Mouse (Mus musculus): ENCODE measurements at regions not wholly inside any gene's neighbourhood (a gene's known extent, or its start where the extent isn't known, plus 50 kb on each side); places are given as distances from the start of the nearest gene placed in this dataset.

DNA sequence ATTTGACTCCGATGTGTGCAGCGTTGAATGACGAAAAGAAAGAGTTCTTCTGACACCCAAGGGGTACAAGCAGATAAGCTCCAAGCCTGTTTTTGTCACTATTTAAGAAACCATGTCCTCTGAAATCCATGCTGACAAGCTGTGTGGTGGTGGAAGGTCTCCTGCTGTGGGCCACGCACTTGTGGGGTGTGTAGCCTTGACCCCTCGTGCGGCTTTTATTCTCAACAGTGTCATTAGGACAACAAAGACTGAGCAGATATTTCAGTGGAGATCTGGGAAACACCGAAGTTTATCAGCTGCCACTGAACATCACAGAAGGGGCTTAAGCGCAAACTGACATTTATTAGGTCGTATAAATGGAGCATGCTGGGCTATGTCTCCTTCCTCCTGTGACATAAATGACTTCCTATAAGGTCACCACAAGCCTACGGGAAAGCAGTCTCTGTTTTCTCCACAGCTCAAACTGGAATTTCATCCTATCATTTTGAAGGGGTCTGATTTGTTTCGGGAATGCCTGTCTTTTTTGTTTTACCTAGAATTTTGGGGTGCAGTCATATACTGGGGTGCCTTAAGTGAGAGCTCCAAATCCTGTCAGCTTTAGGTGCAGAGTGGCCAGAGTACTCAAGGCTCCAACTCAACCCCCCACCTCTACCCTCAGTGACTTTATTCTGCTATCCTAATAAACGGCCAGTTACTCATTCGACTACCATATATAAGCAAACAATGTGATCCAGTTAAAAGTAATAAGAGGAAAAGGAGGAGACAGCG lies 262.9 kb upstream of the Gm5148 start:
- ATAC-seq (replicated peaks; ENCODE audit: poor library complexity, severe bottlenecking) = no peak

DNA sequence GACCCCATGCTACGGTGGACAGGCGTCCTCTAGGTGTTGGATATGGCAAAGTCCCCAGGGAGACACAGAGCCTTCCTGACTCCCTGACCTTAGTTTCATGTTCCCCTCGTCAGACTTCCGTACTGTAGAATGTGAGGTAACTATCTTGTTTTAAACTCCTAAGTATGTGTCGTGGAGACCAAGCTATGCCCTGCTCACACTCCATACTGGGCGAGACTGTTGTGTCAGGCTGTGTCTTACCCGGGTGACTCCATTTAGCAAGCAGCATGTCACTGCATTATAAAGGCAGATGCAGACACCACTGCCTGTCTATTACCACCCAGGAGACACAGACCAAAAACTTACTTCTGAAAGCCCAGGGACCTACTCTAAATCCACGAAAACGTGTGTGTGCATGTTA lies 260.4 kb upstream of the Gm5148 start:
- no peak for ATAC-seq (replicated peaks; ENCODE audit: poor library complexity, severe bottlenecking)

DNA sequence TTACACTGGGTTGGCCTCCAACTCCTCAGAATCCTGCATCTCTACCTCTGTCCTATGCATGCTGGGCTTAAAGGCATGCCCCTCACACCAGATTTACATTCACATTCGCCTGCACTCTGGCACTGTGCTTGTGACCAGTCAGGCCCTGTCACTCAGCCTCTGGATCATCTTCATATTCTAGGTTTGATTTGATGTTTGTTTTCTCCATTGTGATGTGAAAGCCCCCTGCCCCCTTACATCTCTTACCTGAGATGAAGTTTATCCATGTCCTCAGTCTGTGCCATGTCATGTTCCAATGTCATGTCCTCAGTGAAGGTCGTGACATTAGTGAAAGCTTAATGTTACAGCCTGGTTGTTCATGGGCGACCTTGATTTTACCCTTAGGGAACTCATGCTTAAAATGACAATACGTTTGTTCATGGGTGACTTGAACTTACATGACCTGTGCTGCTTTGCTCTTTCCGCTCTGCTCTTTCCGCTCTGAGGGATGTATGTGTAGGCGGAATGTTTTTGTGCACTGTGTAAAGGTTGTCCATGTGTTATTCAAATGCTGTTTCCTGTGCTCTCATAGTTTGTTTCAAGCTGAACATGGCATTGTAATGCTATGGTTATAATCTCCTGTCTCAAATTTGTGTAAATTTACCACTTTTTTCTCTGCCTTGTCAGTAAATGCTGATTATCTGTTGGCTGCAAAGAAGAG lies 257.3 kb upstream of the Gm5148 start:
- ATAC-seq (replicated peaks; ENCODE audit: poor library complexity, severe bottlenecking) = no peak

DNA sequence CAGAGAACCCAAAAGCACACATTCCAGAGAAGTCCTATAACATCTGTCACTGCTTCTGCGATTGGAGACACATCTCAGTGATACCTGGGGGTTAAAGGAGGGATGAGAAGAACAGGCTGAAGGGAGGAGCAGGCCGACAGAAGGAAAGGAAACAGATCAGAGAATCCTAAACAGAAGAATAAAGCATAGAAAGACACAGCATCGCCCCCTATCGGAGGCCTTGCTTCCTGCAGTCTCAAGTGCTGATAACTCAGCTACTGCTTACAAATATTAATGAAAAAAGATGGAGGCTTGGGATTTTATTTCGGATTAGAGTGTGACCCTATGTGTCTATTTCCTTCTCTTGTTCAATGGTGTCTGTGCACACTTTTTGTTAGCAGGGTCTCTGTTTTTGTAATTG lies 255.6 kb upstream of the Gm5148 start:
- no peak for ATAC-seq (replicated peaks; ENCODE audit: poor library complexity, severe bottlenecking)

DNA sequence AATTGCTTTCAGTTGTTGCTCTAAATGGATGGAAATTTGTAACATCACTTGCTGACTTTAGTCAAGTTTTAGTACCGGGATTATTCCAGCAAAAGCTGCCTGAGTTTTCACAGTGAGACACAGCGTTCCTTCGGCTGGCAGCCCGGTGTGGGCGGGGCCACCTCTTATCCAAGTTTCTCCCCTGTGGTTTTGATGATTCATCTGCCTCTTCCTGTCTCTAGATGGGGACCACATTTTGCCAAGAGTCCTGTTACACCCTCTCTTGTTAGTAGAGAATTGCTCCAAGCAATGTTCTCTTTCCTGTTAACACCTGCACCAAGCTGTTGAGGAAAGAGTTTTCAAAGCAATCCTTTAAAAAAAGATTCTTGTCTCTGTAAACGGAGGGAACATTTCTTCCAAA lies 254.2 kb upstream of the Gm5148 start:
- ATAC-seq (replicated peaks; ENCODE audit: poor library complexity, severe bottlenecking) = peak; percentile 87

DNA sequence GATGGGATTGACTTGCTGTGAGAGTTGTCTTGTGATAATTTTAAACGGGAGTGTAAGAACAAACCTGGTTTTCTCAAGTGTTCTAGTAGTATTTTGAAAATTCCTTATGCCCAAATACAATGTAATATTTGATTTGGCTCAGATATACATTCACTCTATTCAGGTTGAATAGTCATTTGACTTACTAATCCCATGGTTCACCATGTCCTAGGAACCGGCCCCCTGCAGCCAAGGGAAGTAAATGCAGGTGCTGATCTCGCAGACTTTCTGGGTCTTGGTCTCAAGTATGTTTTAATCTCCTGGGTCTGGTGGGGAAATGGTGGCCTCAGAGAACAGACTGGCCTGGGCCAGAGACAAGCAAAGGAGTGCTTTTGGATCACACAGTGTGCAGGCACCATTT lies 253.2 kb upstream of the Gm5148 start:
- no peak for ATAC-seq (replicated peaks; ENCODE audit: poor library complexity, severe bottlenecking)

DNA sequence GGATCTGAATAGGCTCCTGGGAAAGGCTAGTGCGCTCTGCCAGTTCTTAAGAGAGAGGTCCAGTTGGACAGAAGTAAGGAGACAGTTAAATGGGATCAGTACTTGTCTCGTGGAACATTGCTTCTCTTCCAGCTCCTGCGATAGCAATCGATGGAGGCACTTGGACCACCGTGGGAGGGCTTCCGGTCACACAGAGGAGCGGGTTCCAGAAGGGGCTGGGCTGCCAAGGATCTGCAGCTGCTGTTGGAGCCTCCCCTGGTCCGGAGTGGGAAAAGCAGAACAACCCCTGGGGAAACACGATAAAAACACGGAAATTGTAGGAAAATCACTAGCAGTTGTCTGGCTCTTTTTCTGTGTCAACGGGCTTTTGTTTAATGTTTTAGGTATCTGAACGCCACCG lies 252.3 kb upstream of the Gm5148 start:
- no peak for ATAC-seq (replicated peaks; ENCODE audit: poor library complexity, severe bottlenecking)

DNA sequence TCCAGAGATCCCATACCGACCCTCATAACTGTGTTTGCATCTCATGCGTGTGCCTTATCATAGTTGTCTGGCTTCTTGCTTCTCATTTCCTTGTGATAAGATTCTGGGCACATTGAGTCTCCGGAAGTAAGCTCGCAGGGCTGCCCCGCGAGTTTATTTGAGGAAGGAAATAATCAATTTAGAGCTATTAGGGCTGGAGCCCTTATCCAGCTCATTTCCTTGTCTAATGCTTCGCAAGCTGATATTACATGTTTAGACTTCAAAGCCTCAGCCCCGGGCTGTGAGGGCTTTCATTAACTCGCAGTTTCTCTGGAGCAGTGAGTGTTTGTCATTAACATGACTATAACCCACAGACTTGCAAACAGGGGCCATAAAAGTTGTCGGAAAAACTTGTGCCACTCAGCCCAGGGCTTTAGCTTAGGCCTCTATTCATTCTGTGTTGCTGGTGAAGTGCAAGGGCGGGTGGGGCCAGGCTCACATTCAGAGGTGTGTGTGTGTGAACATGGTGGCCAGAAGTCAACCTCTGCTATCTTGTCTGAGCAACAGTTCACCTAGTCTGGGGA lies 251.0 kb upstream of the Gm5148 start:
- peak; percentile 40; the same call in 1 of the 2 replicates for ATAC-seq (replicated peaks; ENCODE audit: poor library complexity, severe bottlenecking)

DNA sequence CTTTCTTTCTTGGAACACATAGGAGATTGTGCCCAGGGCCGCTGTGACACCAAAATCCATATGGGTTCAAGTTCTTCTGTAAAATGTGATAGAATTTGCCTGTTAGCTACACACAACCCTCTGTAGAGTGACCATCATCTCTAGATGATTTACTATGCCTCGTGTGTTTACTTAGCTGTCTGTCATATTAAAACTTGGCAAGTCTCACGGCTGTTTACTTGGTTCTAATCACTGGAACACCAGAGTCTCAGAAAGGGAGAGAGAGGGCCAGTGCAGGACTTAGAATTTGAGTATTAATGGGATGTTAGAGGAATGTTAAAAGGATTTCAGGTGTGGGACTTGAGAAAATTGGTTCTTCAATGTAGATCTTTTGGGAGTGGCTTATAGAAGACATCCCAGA lies 248.6 kb upstream of the Gm5148 start:
- ATAC-seq (replicated peaks; ENCODE audit: poor library complexity, severe bottlenecking) = no peak

DNA sequence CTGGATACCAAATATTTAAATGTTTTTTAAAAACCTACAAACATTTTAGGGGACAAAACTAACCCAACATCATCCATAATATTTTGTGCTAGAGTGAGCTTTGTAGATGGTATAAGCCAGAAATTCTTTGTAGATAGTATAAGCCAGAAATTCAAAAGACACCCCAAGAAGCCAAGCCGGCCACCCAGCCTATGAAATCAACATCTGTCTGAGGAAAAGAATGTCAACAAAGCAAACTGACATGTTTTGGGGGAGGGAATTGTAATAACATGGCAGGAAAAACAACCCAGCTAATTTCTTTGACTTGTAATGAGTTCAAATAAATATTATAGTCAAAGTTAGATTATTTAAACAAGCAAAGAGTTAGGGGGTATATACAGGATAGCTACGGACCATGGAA lies 246.9 kb upstream of the Gm5148 start:
- no peak for ATAC-seq (replicated peaks; ENCODE audit: poor library complexity, severe bottlenecking)

DNA sequence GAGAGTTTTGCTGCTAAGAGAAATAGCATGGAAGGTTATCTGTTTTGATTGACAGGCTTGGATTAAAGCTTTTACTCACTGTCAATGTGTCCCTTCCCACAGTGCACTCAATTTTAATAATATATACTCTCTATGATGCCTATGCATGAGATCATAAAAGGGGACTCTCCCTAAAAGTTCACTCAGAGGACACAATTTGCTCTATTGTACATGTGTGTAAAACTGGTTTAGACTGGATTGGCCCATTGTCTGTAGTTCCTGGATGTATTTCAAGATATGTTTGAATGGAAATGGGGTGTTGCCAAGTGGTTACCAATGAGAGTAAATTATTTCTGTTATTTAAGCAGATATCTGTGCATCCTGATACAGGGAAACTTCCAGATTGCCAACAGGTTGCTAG lies 244.4 kb upstream of the Gm5148 start:
- ATAC-seq (replicated peaks; ENCODE audit: poor library complexity, severe bottlenecking) = no peak

DNA sequence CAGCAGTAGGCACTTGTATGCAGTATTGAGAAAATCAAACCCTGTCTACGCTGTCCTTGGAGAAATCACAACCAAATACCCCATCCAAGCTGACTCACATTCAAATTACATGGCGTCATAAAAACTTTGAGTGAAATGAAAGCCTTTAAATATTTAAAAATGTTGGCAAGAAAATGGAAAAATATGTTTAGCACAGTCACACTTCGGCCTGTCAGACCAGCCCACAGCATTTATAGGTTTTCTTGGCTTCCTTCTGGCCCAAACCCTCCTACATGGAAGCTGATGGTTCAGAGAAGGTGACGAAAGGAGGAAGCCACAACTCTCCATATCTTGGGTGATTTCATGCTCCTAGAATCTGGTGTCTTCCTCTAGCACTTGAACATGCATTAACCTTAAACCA lies 240.9 kb upstream of the Gm5148 start:
- no peak for ATAC-seq (replicated peaks; ENCODE audit: poor library complexity, severe bottlenecking)

DNA sequence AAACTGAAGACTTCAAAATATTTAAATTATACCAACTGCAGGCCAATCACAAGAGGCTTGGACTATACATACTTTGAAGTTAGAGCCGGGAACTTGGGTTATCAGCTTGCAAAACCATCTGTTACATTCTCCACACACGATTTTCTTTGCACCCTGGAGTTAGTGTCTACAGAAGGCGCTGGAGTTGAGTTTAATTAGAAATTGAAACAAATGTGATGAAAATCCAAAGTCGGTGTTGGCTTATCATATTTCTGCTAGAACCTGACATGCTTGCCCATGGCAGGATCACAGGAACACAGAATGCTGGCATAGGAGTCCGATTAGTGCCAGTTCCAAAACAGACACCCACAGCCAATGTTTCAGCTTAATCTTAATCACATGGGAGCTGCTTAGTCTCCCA lies 239.8 kb upstream of the Gm5148 start:
- no peak for ATAC-seq (replicated peaks; ENCODE audit: poor library complexity, severe bottlenecking)

DNA sequence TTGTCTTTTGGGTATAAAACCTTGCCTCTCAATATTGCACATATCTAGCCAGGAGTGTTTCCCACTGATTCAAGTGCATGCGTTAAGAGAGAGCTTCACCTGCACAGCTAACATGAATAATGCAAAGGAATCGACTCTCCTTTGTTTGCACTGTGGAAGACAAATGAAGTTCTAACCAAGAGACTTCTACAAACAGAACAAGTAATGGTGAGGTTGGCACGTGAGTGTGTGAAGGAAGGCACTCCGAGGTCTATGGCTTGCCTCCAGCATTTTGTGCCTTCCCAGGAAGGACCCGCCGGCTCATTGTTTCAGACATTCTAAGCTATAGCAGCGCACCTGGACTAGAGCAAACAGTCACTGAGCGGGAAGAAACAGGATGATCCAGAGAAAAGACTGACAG lies 238.5 kb upstream of the Gm5148 start:
- ATAC-seq (replicated peaks; ENCODE audit: poor library complexity, severe bottlenecking) = no peak

DNA sequence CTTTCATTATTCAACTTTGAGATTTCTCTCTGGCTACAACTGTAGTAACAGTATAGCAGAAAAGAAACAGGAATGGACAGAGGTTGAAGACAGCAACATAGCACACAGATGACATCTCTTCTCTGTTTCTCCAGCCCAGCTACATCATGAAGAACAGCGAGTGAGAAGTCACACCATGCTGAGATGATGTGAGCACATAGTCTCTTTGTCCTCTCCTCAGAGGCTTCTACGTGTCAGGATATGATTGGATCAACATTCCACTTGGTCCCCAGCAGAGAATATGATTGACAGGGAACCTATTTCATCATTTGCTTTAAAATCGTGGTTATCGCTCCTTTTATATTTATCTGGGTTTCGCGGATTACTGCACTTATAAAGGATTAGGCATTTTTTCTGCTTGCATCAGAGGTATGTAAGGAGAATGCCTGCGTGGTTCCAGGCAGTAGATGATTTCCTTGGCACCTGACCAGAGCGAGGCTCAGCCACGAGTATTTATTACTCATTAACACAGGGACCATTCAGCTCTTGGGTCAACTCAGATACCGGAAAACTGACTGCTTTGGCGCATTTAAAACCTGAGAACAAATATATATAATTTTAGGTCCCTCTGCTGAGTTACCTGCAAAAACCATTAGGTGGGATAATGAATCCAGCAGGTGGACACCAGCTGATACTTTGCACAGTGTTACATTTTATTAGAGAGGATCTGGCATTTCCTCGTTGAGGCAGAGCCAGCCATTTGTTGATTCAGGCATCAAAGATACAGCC lies 237.9 kb upstream of the Gm5148 start:
- no peak for ATAC-seq (replicated peaks; ENCODE audit: poor library complexity, severe bottlenecking)

DNA sequence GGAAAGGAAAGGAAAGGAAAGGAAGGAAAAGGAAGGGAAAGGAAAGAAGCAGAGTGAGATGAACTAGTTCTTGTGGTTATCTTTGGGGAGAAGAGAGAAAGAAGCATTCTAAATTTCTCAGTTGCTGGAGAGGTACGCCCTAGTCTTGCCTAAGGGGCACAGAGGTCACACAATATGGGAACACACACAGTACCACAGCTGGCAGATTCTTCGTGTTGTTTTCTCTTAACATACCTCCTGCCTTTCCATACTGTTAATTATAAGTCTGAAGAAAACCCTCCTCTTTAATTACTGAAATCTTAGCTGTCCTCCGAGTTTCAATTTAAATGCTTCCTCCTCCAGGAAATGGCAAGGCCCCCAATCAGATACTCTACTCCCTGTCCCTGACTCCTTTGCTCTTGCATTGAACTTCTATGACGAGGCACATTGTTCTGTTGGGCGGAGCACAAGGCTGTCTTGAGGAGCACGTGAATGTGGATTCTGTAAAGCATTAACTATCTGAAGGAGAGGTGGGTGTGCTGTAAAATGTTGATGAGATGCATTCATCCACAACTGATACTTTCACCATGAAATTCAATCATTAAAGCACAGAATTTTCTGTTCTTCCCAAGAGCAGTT lies 234.2 kb upstream of the Gm5148 start:
- no peak for ATAC-seq (replicated peaks; ENCODE audit: poor library complexity, severe bottlenecking)

DNA sequence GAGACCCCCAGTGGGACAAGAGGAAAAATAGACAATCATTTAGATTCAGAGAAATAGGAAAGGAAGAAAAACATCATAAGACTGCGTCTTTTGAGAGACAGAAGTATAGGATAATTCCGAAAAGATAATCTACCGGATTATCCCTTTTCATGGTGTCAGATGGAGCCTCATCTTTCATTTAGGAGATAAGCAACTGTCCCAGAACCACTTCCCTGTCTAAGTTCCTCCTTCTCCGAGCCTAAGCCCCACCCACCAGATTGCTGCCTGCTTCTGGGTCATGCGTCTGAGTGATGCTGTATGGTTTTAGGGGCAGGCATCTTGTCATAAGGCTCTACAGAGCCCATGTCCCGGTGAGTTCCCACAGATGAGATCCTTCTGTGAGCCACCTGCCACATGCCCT lies 232.3 kb upstream of the Gm5148 start:
- ATAC-seq (replicated peaks; ENCODE audit: poor library complexity, severe bottlenecking) = peak; percentile 94

DNA sequence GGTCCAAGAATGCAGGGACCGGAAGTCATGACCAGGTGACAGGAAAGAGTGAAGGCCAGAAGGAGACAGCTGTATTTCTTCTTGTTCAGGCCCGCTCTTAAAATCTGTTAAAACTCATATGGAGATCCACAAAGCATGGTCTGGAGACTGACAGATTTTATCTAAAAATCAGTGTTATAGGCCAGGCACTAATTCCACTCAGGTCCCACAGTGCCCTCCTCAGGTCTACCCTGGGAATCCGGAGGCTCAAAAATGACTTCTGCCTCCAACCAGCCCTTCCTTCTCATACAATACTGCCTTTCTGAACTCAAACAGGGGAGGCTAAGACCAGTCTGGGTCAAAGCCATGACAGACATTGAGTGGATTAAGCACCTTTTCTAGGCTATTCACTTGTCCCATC lies 228.6 kb upstream of the Gm5148 start:
- no peak for ATAC-seq (replicated peaks; ENCODE audit: poor library complexity, severe bottlenecking)

DNA sequence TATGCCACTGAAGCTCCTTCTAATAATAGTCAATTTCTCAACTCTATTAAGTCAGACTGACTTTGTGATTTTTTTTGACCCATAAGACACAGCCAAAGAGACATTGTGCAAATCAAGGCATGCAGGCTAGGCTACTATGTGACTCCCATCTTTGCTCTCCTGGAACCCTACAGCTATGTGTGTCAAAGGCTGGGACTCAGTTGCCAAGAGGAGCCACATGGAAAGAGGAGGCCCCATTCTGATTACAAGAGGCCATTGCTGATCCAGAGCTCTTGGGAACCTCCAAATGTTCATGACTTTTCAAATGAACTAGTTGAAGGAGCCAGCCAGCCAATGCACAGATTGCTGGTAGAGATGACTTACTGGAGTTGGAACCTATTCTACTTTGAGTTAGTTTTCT lies 228.0 kb upstream of the Gm5148 start:
- ATAC-seq (replicated peaks; ENCODE audit: poor library complexity, severe bottlenecking) = no peak

DNA sequence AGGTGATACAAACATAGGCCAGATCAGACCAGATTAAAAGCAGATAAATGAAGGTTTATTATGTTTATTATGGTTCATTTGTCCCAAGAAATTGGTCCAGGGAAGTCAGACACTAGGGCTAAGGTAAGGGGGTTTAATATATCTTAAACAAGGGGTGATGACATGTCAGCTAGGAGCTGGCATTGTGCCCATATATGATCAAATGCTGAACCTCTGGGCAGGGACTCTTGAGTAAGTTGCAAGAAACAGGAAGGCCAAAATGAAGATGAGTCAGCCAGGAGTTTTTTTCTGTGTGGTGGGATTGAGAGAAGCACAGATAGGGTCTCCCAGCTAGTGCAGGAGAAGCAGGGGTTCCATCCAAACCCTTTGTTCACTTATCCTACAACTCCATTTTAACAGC lies 219.4 kb upstream of the Gm5148 start:
- peak; percentile 42 for ATAC-seq (replicated peaks; ENCODE audit: poor library complexity, severe bottlenecking)

DNA sequence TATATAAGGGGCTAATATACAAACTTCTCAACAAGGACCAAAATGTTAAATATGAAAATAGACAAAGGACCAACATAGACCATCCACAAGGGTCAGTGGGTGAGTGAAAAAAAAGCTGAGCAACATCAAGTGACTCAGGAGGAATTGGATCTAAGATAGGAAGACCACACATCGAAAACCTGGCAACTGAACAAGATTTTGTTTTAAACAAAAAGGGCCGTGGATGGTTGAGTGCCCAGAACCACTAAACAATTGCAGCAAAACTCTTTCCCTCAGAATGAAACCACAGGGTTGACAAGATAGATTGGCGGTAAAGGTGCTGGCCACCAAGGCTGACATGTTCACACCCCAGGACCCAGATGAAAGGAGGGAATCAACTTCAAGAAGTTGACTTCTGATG lies 215.7 kb upstream of the Gm5148 start:
- ATAC-seq (replicated peaks; ENCODE audit: poor library complexity, severe bottlenecking) = no peak
